Mouse (Mus musculus): Measurements from ENCODE around the gene Rgmb. TPM values are rescaled to one million over a fixed set of nuclear protein-coding genes. Genes with fewer than 3 reads are reported as not detected.

Rgmb gene
- 0.97 and 1.0 TPM in 2 replicates for polyA plus RNA-seq (2015; fragmentation: Nextera tagmentation; extraction: Ambion mirVana)

GRCm38 (mm10) chr17:15830766-15831644 lies at the start of gene Rgmb:
Gene Rgmb (minus strand): TSS chr17:15831039.
- peaks cover 69% of the 10 kb centered on the region for H3K27me3 ChIP-seq
- no peaks in the 10 kb centered on the region for H3K9me3 ChIP-seq (replicated peaks)
- H3K36me3 ChIP-seq (replicated peaks), result no peaks in the 10 kb centered on the region
- no peak within 1 kb of the TSS for H3K9ac ChIP-seq
- peak within 1 kb of the TSS; percentile 67 for H3K4me2 ChIP-seq
- peak within 1 kb of the TSS; percentile 43 for H3K4me3 ChIP-seq (replicated peaks)
- no peak within 1 kb of the TSS for H3K27ac ChIP-seq (replicated peaks)
- WGBS (ENCODE audit: insufficient replicate concordance), result 3% methylated on average over 55 of the region's 55 CpGs
- H3K4me1 ChIP-seq (replicated peaks), result peaks cover 14% of the 10 kb centered on the region
- no peak for ATAC-seq (ENCODE audit: insufficient read depth)

- Histone ChIP-seq H3K27me3 (no peaks in the 10 kb centered on the region), H3K4me2 (no peak overlapping the region), H3K9me3 (replicated peaks) (no peaks in the 10 kb centered on the region), H3K4me3 (replicated peaks) (no peak overlapping the region), H3K27ac (replicated peaks) (no peak overlapping the region), H3K4me1 (replicated peaks) (no peaks in the 10 kb centered on the region), H3K9ac (no peak overlapping the region), H3K36me3 (replicated peaks) (no peaks in the 10 kb centered on the region)
- WGBS (ENCODE audit: insufficient replicate concordance), result 62% methylated on average over 6 of the region's 6 CpGs
- ATAC-seq (ENCODE audit: insufficient read depth), result no peak
These were observed 43.9 kb upstream of the Rgmb start for GRCm38 (mm10) chr17:15874765-15875164.

GRCm38 (mm10) chr17:15872093-15872492 lies 41.3 kb upstream of the Rgmb start:
- no peaks in the 10 kb centered on the region for H3K27me3 ChIP-seq
- H3K4me3 ChIP-seq (replicated peaks), result no peak overlapping the region
- ATAC-seq (ENCODE audit: insufficient read depth), result no peak
- no peak overlapping the region for H3K27ac ChIP-seq (replicated peaks)
- H3K9me3 ChIP-seq (replicated peaks), result no peaks in the 10 kb centered on the region
- no peak overlapping the region for H3K9ac ChIP-seq
- H3K4me1 ChIP-seq (replicated peaks), result no peaks in the 10 kb centered on the region
- no peaks in the 10 kb centered on the region for H3K36me3 ChIP-seq (replicated peaks)
- H3K4me2 ChIP-seq, result no peak overlapping the region

GRCm38 (mm10) chr17:15865249-15865648 lies 34.4 kb upstream of the Rgmb start:
- Histone ChIP-seq H3K27me3 (no peaks in the 10 kb centered on the region), H3K4me1 (replicated peaks) (no peaks in the 10 kb centered on the region), H3K9ac (no peak overlapping the region), H3K4me2 (no peak overlapping the region), H3K36me3 (replicated peaks) (no peaks in the 10 kb centered on the region), H3K9me3 (replicated peaks) (no peaks in the 10 kb centered on the region), H3K4me3 (replicated peaks) (no peak overlapping the region), H3K27ac (replicated peaks) (no peak overlapping the region)
- no peak for ATAC-seq (ENCODE audit: insufficient read depth)
- WGBS (ENCODE audit: insufficient replicate concordance), result 74% methylated on average over 1 of the region's 1 CpGs

- Histone ChIP-seq H3K4me2 (no peak overlapping the region), H3K9ac (no peak overlapping the region), H3K4me3 (replicated peaks) (no peak overlapping the region), H3K4me1 (replicated peaks) (no peaks in the 10 kb centered on the region), H3K27me3 (no peaks in the 10 kb centered on the region), H3K9me3 (replicated peaks) (no peaks in the 10 kb centered on the region), H3K27ac (replicated peaks) (no peak overlapping the region), H3K36me3 (replicated peaks) (no peaks in the 10 kb centered on the region)
- 46% methylated on average over 4 of the region's 4 CpGs for WGBS (ENCODE audit: insufficient replicate concordance)
- no peak for ATAC-seq (ENCODE audit: insufficient read depth)
These were observed 31.5 kb upstream of the Rgmb start for GRCm38 (mm10) chr17:15862355-15862754.

GRCm38 (mm10) chr17:15853121-15853520 lies 22.3 kb upstream of the Rgmb start:
- H3K9ac ChIP-seq, result no peak overlapping the region
- no peaks in the 10 kb centered on the region for H3K9me3 ChIP-seq (replicated peaks)
- no peak overlapping the region for H3K4me3 ChIP-seq (replicated peaks)
- no peaks in the 10 kb centered on the region for H3K36me3 ChIP-seq (replicated peaks)
- no peak overlapping the region for H3K27ac ChIP-seq (replicated peaks)
- no peak for ATAC-seq (ENCODE audit: insufficient read depth)
- H3K4me1 ChIP-seq (replicated peaks), result no peaks in the 10 kb centered on the region
- H3K4me2 ChIP-seq, result no peak overlapping the region
- WGBS (ENCODE audit: insufficient replicate concordance), result 59% methylated on average over 2 of the region's 2 CpGs
- H3K27me3 ChIP-seq, result no peaks in the 10 kb centered on the region

- no peaks in the 10 kb centered on the region for H3K9me3 ChIP-seq (replicated peaks)
- no peak overlapping the region for H3K9ac ChIP-seq
- no peak overlapping the region for H3K27ac ChIP-seq (replicated peaks)
- WGBS (ENCODE audit: insufficient replicate concordance), result 56% methylated on average over 3 of the region's 3 CpGs
- no peak overlapping the region for H3K4me3 ChIP-seq (replicated peaks)
- ATAC-seq (ENCODE audit: insufficient read depth), result no peak
- no peaks in the 10 kb centered on the region for H3K4me1 ChIP-seq (replicated peaks)
- no peaks in the 10 kb centered on the region for H3K36me3 ChIP-seq (replicated peaks)
- H3K27me3 ChIP-seq, result no peaks in the 10 kb centered on the region
- H3K4me2 ChIP-seq, result no peak overlapping the region
These were observed 19.7 kb upstream of the Rgmb start for GRCm38 (mm10) chr17:15850544-15850943.

- Histone ChIP-seq H3K4me1 (replicated peaks) (no peaks in the 10 kb centered on the region), H3K9me3 (replicated peaks) (no peaks in the 10 kb centered on the region), H3K9ac (no peak overlapping the region), H3K27ac (replicated peaks) (no peak overlapping the region), H3K36me3 (replicated peaks) (no peaks in the 10 kb centered on the region), H3K4me2 (no peak overlapping the region), H3K4me3 (replicated peaks) (no peak overlapping the region), H3K27me3 (no peaks in the 10 kb centered on the region)
- 48% methylated on average over 2 of the region's 2 CpGs for WGBS (ENCODE audit: insufficient replicate concordance)
- ATAC-seq (ENCODE audit: insufficient read depth), result no peak
These were observed 10.6 kb upstream of the Rgmb start for GRCm38 (mm10) chr17:15841425-15841824.

- H3K4me1 ChIP-seq (replicated peaks), result peaks cover 7% of the 10 kb centered on the region; the same call in 1 of the 2 replicates
- peaks cover 55% of the 10 kb centered on the region for H3K27me3 ChIP-seq
- H3K36me3 ChIP-seq (replicated peaks), result no peaks in the 10 kb centered on the region
- no peaks in the 10 kb centered on the region for H3K9me3 ChIP-seq (replicated peaks)
- WGBS (ENCODE audit: insufficient replicate concordance), result 27% methylated on average over 5 of the region's 5 CpGs
- H3K9ac ChIP-seq, result no peak overlapping the region
- no peak overlapping the region for H3K4me2 ChIP-seq
- no peak for ATAC-seq (ENCODE audit: insufficient read depth)
- no peak overlapping the region for H3K4me3 ChIP-seq (replicated peaks)
- H3K27ac ChIP-seq (replicated peaks), result no peak overlapping the region
These were observed 1.6 kb upstream of the Rgmb start for GRCm38 (mm10) chr17:15832398-15832797.

GRCm38 (mm10) chr17:15831810-15832209 lies 971 bp upstream of the Rgmb start:
- ATAC-seq (ENCODE audit: insufficient read depth), result no peak
- WGBS (ENCODE audit: insufficient replicate concordance), result 14% methylated on average over 8 of the region's 8 CpGs
- H3K9me3 ChIP-seq (replicated peaks), result no peaks in the 10 kb centered on the region

GRCm38 (mm10) chr17:15830171-15830765 lies 571 bp downstream of the Rgmb start:
- Histone ChIP-seq H3K4me3 (replicated peaks) (peak overlapping the region; percentile 43), H3K9ac (no peak overlapping the region), H3K27me3 (peaks cover 76% of the 10 kb centered on the region), H3K9me3 (replicated peaks) (no peaks in the 10 kb centered on the region), H3K4me2 (peak overlapping the region; percentile 67), H3K27ac (replicated peaks) (no peak overlapping the region), H3K36me3 (replicated peaks) (no peaks in the 10 kb centered on the region), H3K4me1 (replicated peaks) (peaks cover 15% of the 10 kb centered on the region)
- ATAC-seq (ENCODE audit: insufficient read depth), result no peak
- 1% methylated on average over 34 of the region's 34 CpGs for WGBS (ENCODE audit: insufficient replicate concordance)

More at GRCm38 (mm10) chr17:15831810-15832209, 971 bp upstream of the Rgmb start:
- Histone ChIP-seq H3K9ac (no peak overlapping the region), H3K4me3 (replicated peaks) (no peak overlapping the region), H3K4me2 (no peak overlapping the region), H3K36me3 (replicated peaks) (no peaks in the 10 kb centered on the region), H3K27ac (replicated peaks) (no peak overlapping the region), H3K27me3 (peaks cover 61% of the 10 kb centered on the region), H3K4me1 (replicated peaks) (peaks cover 7% of the 10 kb centered on the region; the same call in 1 of the 2 replicates)
